Comparison of ENCODE assay signal across 12 mouse cellular contexts in the genomic region with DNA sequence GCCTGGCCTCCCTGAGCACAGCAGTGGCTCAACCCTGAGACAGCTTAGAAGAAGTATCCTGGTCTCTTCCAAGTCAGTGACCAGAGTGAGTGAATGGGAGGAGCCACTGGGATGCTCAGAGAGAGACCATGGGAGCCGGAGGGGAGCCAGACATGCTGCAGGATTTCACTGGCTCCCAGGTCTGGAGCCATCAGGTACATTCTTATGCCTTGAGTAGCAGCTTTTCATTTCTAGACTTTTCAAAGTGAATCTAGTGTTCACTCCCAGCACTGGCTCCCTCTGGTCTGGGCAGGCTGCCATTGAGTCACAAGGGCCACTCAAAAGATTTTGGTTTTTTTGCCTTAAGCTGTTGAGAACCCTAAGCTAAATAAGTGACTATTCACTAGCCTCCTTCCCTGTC. TPM values are rescaled to one million over a fixed set of nuclear protein-coding genes. Genes with fewer than 3 reads are reported as not detected.
DNase-seq lines count a peak whose midpoint lies in the region; ATAC-seq and TF ChIP-seq lines count a peak whose summit lies in the region.
"Had no signal": no experiment of that assay in that cellular context is flagged by ENCODE, and none has a peak within 500 bp of the region (broad histone marks: within the 10 kb centered on the region; RNA-seq: fewer than 3 reads in every experiment).

No protein-coding gene starts in this region.

- ATAC-seq in forebrain, embryonic 13.5 days, result 0 out of 2 replicates have a peak, but pooled peaks have one; percentile 6
- ATAC-seq in forebrain, embryonic 12.5 days (ENCODE audit: low FRiP score), result no peak
- ATAC-seq in Patski, result peak; percentile 68
- ATAC-seq in lung, embryonic 16.5 days (ENCODE audit: low read depth), result peak; percentile 67
- ATAC-seq: liver, embryonic 12.5 days had no signal

- no peak overlapping the region for H3K4me2 ChIP-seq in forebrain, embryonic 13.5 days
- no peak overlapping the region for H3K4me2 ChIP-seq in forebrain, embryonic 12.5 days
- no peak overlapping the region for H3K4me2 ChIP-seq in lung, embryonic 16.5 days (ENCODE audit: low read depth, low read length)
- H3K4me2 ChIP-seq: heart, embryonic 15.5 days; liver, embryonic 12.5 days; midbrain, embryonic 12.5 days; neural tube, embryonic 13.5 days had no signal

- no peak for TF ChIP-seq POLR2A in thymus, adult 2 months (IDR thresholded peaks at IDR 0.05; ENCODE audit: control insufficient read depth, extremely low read depth, insufficient read depth, low read length, poor library complexity)

- 64% methylated on average over 1 of the region's 1 CpGs for WGBS in forebrain, embryonic 13.5 days
- 68% methylated on average over 1 of the region's 1 CpGs for WGBS in forebrain, embryonic 12.5 days
- WGBS in lung, embryonic 16.5 days, result 59% methylated on average over 1 of the region's 1 CpGs
- 89% methylated on average over 1 of the region's 1 CpGs for WGBS in thymus, adult 2 months

- no peaks in the 10 kb centered on the region for H3K36me3 ChIP-seq in forebrain, embryonic 13.5 days (ENCODE audit: poor library complexity, severe bottlenecking)
- H3K36me3 ChIP-seq in forebrain, embryonic 12.5 days (replicated peaks), result no peaks in the 10 kb centered on the region
- H3K36me3 ChIP-seq in lung, embryonic 16.5 days (ENCODE audit: control insufficient read depth, insufficient read depth, low read length), result no peaks in the 10 kb centered on the region
- no peaks in the 10 kb centered on the region for H3K36me3 ChIP-seq in thymus, adult 2 months (ENCODE audit: control insufficient read depth, insufficient read depth, low read length)
- H3K36me3 ChIP-seq: heart, embryonic 15.5 days; liver, embryonic 12.5 days; midbrain, embryonic 12.5 days; neural tube, embryonic 13.5 days had no signal

- H3K9ac ChIP-seq in forebrain, embryonic 13.5 days, result no peak overlapping the region
- no peak overlapping the region for H3K9ac ChIP-seq in forebrain, embryonic 12.5 days
- no peak overlapping the region for H3K9ac ChIP-seq in lung, embryonic 16.5 days (ENCODE audit: low read length)
- H3K9ac ChIP-seq: heart, embryonic 15.5 days; liver, embryonic 12.5 days; midbrain, embryonic 12.5 days; neural tube, embryonic 13.5 days had no signal

- peak; percentile 59 to 64 for DNase-seq in kidney, postnatal 25 days
- no peak for DNase-seq in kidney, postnatal 4 days
- DNase-seq in Patski (ENCODE audit: low read depth, low spot score), result peak; percentile 37
- no peak for DNase-seq in thymus, adult 2 months
- no peak for DNase-seq in spleen, postnatal 14 days (ENCODE audit: low spot score in 2 of 2)

- no peak for TF ChIP-seq CTCF in Patski (IDR thresholded peaks at IDR 0.05)
- no peak for TF ChIP-seq CTCF in thymus, adult 2 months (IDR thresholded peaks at IDR 0.05; ENCODE audit: borderline replicate concordance, control insufficient read depth, extremely low read depth, insufficient read depth, low read length, poor library complexity)

- H3K4me1 ChIP-seq in forebrain, embryonic 13.5 days, result no peaks in the 10 kb centered on the region
- H3K4me1 ChIP-seq in forebrain, embryonic 12.5 days, result no peaks in the 10 kb centered on the region
- H3K4me1 ChIP-seq in lung, embryonic 16.5 days (replicated peaks; ENCODE audit: control insufficient read depth, insufficient read depth, low read length), result peaks cover 13% of the 10 kb centered on the region
- peaks cover 18% of the 10 kb centered on the region for H3K4me1 ChIP-seq in thymus, adult 2 months (replicated peaks; ENCODE audit: control insufficient read depth, insufficient read depth, low read length)
- H3K4me1 ChIP-seq: neural tube, embryonic 13.5 days had no signal

- POLR2A ChIA-PET in Patski (lab: Charles Lee), result no interaction called here

- no peak overlapping the region for H3K4me3 ChIP-seq in forebrain, embryonic 13.5 days
- H3K4me3 ChIP-seq in forebrain, embryonic 12.5 days (replicated peaks), result no peak overlapping the region
- no peak overlapping the region for H3K4me3 ChIP-seq in lung, embryonic 16.5 days (ENCODE audit: low read length)
- no peak overlapping the region for H3K4me3 ChIP-seq in thymus, adult 2 months (ENCODE audit: control insufficient read depth, insufficient read depth, low read length)
- H3K4me3 ChIP-seq: heart, embryonic 15.5 days; liver, embryonic 12.5 days; midbrain, embryonic 12.5 days; neural tube, embryonic 13.5 days had no signal

- H3K9me3 ChIP-seq in forebrain, embryonic 13.5 days (replicated peaks), result no peaks in the 10 kb centered on the region
- H3K9me3 ChIP-seq in forebrain, embryonic 12.5 days, result no peaks in the 10 kb centered on the region
- H3K9me3 ChIP-seq in lung, embryonic 16.5 days (ENCODE audit: control insufficient read depth, low read length), result no peaks in the 10 kb centered on the region
- H3K9me3 ChIP-seq: heart, embryonic 15.5 days; liver, embryonic 12.5 days; midbrain, embryonic 12.5 days; neural tube, embryonic 13.5 days had no signal

- no peak overlapping the region for H3K27ac ChIP-seq in forebrain, embryonic 13.5 days
- no peak overlapping the region for H3K27ac ChIP-seq in forebrain, embryonic 12.5 days
- H3K27ac ChIP-seq in lung, embryonic 16.5 days (ENCODE audit: low read length), result peak overlapping the region; percentile 77
- H3K27ac ChIP-seq in thymus, adult 2 months (ENCODE audit: control insufficient read depth, insufficient read depth, low read length), result no peak overlapping the region
- H3K27ac ChIP-seq: heart, embryonic 15.5 days; liver, embryonic 12.5 days; midbrain, embryonic 12.5 days; neural tube, embryonic 13.5 days had no signal

- in situ Hi-C loops in Patski (cut with MboI; ENCODE audit: low pct_unique_long_range_greater_than_20kb), result no loop called here

- CTCF ChIA-PET in Patski (lab: Charles Lee), result no interaction called here

- no peaks in the 10 kb centered on the region for H3K27me3 ChIP-seq in forebrain, embryonic 13.5 days
- H3K27me3 ChIP-seq in forebrain, embryonic 12.5 days, result no peaks in the 10 kb centered on the region
- H3K27me3 ChIP-seq in Patski, result no peaks in the 10 kb centered on the region
- no peaks in the 10 kb centered on the region for H3K27me3 ChIP-seq in lung, embryonic 16.5 days (ENCODE audit: control insufficient read depth, insufficient read depth, low read depth, low read length)
- H3K27me3 ChIP-seq in thymus, adult 2 months (ENCODE audit: control insufficient read depth, insufficient read depth, low read length), result no peaks in the 10 kb centered on the region
- H3K27me3 ChIP-seq: heart, embryonic 15.5 days; liver, embryonic 12.5 days; midbrain, embryonic 12.5 days; neural tube, embryonic 13.5 days had no signal

RNA-seq across cellular contexts. Expression of a gene that starts 31.5 kb away (rescaled TPM):
- 18.7 and 22.0 TPM in 2 replicates for polyA plus RNA-seq in forebrain, embryonic 13.5 days (2015; fragmentation: Nextera tagmentation; extraction: Ambion mirVana)
- polyA plus RNA-seq in forebrain, embryonic 12.5 days (2016; fragmentation: Nextera tagmentation; extraction: Ambion mirVana), result 30.2 and 34.3 TPM in 2 replicates
- polyA plus RNA-seq in Patski (2021), result 40.9 TPM
- 75.8 and 81.7 TPM in 2 replicates for polyA plus RNA-seq in lung, embryonic 16.5 days (2015; fragmentation: Nextera tagmentation; extraction: Ambion mirVana)
- 25.7 and 30.3 TPM in 2 replicates for polyA plus RNA-seq in thymus, adult 2 months (2012; rRNA removed)

Comparison
In these comparisons a context has a peak if more than half of its experiments do, and no peak if none do; other contexts are left out.
1. DNase-seq: peak in kidney, postnatal 25 days (2 of 2) and Patski (single experiment); none in kidney, postnatal 4 days (0 of 2), thymus, adult 2 months (single experiment) and spleen, postnatal 14 days (0 of 2).